Mouse (Mus musculus): ENCODE results near the gene Gm21992.

Gm21992 gene

GRCm38 (mm10) chr19:4811063-4811908 is at the start of gene Gm21992, which contains the start of gene Rbm14:
TSS of gene Gm21992 (minus strand) at chr19:4811612.
TSS of gene Rbm14 (minus strand) at chr19:4811634.
- peak; percentile 94 for DNase-seq (ENCODE audit: low read depth)

GRCm38 (mm10) chr19:4859081-4859480 is 47.7 kb upstream of the Gm21992 start:
- DNase-seq (ENCODE audit: low read depth) = no peak

- no peak for DNase-seq (ENCODE audit: low read depth)
Measured at GRCm38 (mm10) chr19:4855951-4856350, 44.5 kb upstream of the Gm21992 start.

DNA sequence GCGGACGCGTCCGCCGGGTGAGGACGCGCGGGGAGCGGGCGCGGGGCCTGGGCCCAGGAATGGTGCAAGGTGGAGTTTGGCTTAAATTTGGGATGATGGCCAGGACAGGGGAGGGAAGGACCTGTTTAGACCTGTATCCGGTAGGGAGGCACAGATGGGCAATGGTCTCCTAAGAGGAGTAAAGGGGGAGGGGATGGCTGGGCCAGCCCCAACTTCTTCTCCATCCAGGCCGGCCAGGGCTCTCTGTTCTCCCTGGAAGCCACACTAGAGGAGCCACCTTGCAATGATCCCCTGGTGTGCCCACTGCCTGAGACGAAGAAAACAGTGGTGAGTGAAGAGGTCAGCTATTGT is 44.0 kb upstream of the Gm21992 start:
- DNase-seq (ENCODE audit: low read depth) = no peak

- peak; percentile 76 for DNase-seq (ENCODE audit: low read depth)
Measured at GRCm38 (mm10) chr19:4854552-4855469, 43.4 kb upstream of the Gm21992 start, which contains the start of gene Ctsf. TSS of gene Ctsf (plus strand) at chr19:4855130.

- no peak for DNase-seq (ENCODE audit: low read depth)
Measured at GRCm38 (mm10) chr19:4850281-4850680, 38.9 kb upstream of the Gm21992 start.

DNA sequence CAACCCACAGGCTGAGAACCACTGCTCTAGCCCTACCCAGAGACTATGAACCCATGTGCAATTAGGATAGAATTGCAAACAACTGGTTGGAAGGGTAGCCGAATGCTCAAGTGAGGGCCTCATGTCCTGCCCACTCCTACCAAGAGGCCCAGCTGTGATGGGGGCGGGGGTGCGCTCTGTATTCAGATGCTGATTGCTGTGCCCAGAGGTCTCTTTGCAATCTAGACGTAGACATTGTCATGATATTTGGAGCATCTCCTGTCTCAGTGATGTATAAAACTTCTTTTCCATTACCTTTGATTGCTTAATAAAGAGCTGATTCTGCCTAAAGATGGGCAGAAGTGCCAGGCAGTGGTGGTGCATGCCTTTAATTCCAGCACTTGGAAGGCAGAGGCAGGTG is 38.4 kb upstream of the Gm21992 start:
- no peak for DNase-seq (ENCODE audit: low read depth)

DNA sequence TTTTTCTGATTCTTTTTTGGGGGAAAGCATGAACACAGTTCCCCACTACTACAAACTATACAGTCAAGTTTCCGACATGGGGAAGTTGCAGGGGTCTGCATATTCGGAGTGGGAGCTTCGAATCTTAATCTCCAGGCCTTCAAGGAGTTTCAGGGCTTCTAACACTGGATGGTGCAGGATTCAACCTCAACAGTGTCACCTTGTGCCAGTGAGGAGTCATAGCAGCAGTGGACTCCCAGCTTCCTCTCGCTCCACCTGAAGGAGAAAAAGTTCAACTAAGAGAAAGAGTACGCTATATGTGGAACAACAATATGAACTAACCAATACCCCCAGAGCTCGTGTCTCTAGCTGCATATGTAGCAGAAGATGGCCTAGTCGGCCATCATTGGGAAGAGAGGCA is 36.1 kb upstream of the Gm21992 start:
- no peak for DNase-seq (ENCODE audit: low read depth)

- no peak for DNase-seq (ENCODE audit: low read depth)
Measured at GRCm38 (mm10) chr19:4845846-4846245, 34.4 kb upstream of the Gm21992 start.

DNA sequence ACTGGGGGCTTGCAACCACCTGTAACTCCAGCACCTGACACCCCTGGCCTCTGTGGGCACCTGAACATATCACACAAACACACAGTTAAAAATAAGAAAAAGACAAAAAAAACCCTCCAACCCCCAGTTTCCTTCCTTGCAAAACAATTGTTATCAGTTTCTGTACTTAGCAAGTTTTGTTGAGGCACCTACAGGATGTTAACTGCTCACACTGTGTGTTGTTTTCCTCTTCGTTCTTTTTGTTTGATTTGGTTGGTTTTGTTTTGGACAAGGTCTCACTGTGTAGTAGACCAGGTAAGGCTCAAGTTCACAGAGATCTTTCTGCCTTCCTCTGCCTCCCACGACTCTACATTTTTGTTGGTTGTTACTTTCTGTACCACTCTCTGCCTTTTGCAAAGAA is 31.2 kb upstream of the Gm21992 start:
- no peak for DNase-seq (ENCODE audit: low read depth)

DNA sequence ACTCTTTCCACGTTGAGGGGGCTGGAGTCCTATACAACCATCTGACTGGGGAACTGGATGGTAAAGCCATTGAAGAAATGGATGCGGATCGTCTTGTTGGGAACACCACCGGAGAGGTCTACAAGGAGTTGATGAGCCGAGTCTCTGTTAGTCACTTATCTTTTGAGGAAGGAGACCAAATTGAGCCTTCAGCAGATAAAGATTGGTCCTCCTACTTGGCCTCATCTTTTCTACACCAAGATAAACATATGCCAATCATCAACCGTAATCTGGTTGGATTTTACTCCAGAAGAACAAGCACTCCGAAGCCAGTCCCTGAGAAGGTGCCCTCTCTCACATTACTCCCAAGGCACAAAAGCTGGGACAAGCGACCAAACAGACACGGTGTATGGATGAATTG is 29.4 kb upstream of the Gm21992 start:
- no peak for DNase-seq (ENCODE audit: low read depth)

- DNase-seq (ENCODE audit: low read depth) = peak; percentile 97
Measured at GRCm38 (mm10) chr19:4839149-4839548, 27.7 kb upstream of the Gm21992 start, which contains the start of the genes Ccs and Ccdc87. TSS of gene Ccs (minus strand) at chr19:4839332. TSS of gene Ccdc87 (plus strand) at chr19:4839366.

DNA sequence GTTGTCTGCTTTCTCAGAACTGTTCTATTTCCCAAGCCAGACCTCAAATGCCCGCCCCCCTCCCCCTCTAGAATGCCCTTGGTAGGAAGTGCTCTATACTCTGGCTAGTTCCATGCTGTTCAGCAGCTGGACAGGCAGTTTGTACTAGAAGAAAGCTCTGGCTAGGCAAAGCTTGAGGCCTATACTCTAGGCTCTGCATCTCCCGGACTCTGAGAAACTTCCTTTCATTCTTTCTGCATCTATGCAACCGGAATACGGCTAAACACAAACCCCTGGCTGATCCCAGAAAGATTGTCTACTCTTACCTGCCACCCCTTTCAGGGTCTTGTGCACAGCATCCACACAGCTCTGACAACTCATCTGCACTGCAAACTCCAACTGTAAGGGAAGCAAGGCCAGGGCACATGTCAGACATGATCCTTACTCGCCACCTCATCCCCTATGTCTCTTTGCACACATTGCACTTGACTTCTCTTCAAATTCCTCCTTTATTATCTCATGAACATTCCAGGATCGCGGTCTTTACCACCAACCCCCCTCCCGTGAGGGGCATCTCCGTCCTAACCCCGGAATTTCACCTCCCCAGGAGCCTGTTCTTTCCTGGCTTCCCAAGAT is 27.2 kb upstream of the Gm21992 start:
- DNase-seq (ENCODE audit: low read depth) = no peak

- DNase-seq (ENCODE audit: low read depth) = no peak
Measured at GRCm38 (mm10) chr19:4837049-4837448, 25.6 kb upstream of the Gm21992 start.

DNA sequence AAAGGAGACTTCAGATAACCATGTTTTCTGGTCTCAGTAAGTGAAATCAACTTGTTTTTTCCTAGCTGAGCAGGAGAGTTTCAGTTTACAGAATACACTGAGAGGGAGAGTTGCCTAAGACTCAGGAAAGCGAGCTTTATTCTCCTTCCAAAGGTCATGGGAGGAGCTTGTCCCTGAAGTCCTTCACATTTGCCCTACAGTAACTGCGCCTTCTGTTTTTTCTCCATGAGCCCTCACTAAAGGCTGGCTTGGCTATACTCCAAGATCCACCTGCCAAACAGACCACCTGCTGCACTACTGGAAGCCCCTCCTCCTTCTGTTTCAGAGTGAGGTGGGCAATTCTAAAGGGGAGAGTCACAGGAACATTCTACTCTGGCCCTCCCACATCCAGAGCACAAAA is 24.7 kb upstream of the Gm21992 start:
- DNase-seq (ENCODE audit: low read depth) = no peak

DNA sequence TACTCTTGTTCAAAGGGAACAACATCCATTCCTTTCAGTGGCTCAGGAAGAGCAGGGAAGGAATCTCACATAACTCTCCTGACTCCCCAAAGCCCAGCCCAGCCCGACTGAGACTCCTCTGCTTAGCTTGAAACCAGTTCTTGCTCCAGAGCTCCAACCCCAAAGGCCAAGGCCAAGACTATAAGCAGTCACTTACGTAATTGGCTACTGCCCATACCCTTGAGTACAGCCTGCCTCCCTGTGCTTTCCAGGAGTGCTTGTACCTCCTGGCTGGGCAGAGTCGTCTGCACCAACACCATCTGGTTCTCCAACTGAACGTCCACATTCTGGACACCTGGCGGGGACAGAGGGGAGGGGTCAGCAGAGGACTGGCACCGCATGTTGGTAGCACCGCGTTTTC is 22.6 kb upstream of the Gm21992 start:
- no peak for DNase-seq (ENCODE audit: low read depth)

- DNase-seq (ENCODE audit: low read depth) = peak; percentile 44
Measured at GRCm38 (mm10) chr19:4829156-4829555, 17.7 kb upstream of the Gm21992 start.

- no peak for DNase-seq (ENCODE audit: low read depth)
Measured at GRCm38 (mm10) chr19:4828444-4829114, 17.2 kb upstream of the Gm21992 start.

DNA sequence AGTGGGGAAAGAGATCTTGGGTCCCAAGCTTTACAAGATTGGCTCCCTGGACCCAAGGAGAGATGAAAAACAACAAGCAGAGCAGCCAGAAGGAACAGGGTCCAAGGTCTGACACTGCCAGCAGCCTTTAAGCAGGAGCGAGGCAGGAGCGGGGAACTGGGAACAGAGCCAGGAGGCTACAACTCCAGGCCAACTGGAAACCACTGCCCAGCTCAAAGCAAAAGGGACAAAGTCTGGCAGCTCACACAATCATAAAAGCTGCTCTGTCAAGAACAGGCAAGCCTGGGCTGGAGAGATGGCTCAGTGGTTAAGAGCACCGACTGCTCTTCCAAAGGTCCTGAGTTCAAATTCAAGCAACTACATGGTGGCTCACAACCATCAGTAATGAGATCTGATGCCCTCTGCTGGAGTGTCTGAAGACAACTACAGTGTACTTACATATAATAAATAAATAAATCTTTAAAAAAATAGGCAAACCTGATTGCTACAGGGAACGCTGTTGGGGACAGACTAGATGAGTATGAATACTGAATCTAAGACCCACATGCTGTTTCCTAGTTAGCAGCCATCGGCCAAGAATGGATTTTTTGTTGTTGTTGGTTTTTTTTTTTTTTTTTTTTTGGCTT is 9.4 kb upstream of the Gm21992 start:
- DNase-seq (ENCODE audit: low read depth) = peak; percentile 85

GRCm38 (mm10) chr19:4817182-4817835 is 5.9 kb upstream of the Gm21992 start:
- no peak for DNase-seq (ENCODE audit: low read depth)

DNA sequence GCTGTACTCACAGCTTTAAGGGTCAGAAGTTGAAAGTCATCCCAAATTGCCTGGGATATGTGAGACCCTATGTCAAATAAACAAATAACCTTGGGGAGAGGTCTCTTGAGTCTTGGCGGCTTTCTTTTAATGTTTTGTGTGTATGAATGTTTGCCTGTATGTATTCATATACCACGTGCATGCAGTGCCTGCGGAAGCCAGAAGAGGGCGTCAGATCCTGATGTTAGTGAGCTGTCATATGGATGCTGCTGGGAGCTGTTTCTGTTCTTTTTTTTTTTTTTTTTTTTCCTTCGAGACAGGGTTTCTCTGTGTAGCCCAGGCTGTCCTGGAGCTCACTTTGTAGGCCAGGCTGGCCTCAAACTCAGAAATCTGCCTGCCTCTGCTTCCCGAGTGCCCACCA is 1.6 kb upstream of the Gm21992 start:
- DNase-seq (ENCODE audit: low read depth) = no peak
